Mouse (Mus musculus): ENCODE measurements around the gene Piezo1.

Gene Piezo1

DNA sequence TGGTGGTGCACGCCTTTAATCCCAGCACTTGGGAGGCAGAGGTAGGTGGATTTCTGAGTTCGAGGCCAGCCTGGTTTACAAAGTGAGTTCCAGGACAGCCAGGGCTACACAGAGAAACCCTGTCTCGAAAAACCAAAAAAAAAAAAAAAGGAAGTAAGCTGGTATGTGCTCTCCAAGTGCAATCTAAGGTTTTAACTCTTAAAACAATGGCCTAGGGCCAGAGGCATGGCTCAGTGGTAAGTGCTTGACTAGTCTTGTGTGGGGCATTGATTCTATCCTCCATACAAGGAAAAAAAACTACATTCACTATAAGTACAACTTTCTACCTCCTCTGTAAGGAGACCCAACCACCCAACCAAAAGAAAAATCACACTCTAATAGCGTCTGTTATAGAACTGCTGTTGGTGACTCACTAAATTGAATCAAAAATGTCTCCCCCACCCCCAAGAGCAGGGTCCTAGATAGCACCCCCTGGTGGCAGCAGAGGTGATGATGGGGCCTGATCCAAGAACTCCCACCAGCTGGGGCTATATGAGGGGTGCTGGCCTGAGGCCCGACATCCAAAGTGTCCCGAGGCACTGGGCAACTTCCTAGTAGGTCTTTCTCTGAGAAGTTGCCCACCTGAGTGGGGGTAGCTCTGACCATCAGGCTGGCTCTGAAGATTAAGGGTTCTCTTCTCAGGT lies 91.8 kb downstream of the Piezo1 start:
- peak; percentile 50 for DNase-seq (ENCODE audit: low read depth, low spot score)

DNA sequence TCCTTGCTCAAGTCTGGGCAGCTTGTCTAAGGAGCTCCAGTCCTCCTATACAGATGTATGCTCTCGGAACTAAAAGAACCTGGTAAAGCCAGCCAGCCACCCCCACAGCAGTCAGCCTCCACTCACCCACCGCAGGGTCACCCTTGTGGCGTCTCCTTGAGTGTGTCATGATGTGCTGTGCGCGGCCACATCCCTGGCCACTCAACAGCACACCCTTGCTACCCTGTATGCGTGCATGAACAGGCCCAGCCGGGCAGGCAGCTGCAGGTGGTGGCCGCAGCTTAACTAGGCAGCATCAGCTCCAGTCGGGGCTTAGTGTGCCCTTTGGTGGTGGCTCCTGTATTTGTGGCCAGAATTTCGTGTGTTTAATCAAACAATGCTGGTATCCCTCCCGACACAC lies 94.0 kb downstream of the Piezo1 start:
- DNase-seq (ENCODE audit: low read depth, low spot score), result no peak

DNA sequence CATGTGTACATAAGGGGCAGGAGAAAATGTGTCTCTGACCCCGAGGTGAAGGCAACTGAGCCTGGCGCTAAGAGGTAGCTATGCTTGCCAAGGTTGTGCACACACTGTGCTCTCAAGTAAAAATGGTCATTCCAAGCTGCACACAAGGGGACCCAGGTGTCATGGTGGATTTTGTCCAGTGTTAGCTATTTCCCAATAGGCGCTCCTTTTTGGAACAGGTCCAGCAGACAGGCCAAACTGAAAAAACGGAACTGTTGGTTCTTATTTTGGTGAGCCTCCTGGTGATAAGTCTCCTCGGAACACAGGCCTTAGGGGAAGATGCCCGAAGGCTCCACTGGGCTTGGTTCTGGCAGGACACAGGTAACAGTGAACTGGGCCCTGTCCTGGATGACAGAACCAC lies 96.7 kb downstream of the Piezo1 start:
- DNase-seq (ENCODE audit: low read depth, low spot score), result no peak

DNA sequence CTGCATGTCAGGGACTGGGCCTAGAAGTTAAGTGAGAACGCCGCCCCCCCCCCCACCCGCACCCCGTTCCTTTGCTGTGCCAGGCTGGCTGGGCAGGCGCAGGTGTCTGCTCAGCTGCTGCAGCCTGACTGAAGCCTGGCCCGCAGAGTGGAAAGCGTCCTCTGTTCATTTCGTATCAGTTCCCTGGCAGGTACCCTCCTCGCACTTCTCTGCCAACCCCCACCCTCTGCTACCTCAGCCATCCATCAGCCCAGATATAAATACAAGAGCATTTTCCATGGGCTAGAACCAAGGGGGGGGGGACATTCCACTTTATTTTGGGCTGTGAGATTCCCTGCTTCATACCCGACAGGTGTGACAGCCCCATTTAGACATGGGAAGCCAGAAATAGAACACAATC lies 99.0 kb downstream of the Piezo1 start:
- DNase-seq (ENCODE audit: low read depth, low spot score), result no peak

DNA sequence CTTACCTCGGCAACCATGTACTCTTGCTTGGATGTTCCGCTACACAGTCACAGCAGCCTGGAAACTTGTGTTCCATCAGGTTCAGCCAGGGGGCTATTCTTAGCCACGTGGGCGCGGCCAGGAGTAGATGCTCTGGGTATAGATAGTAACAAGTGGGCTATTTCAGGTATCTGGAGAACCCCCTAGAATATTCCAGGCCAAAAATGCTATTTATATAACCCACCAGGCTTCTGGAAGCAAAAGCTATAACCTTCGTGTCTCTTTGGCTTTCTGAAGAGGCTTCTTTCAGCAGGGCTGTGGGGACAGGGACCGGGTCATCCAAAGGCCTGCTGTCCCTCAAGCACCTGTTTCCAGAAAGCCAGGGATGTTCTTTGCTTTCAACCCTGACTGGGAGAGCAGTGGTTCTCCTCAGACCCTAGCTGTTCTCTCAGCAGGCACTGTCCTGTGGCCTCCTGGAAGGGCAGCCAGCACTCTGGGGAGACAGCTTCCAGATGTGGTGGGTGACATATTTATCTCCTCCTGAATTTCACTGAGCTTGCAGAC lies 99.9 kb downstream of the Piezo1 start:
- DNase-seq (ENCODE audit: low read depth, low spot score), result no peak

DNA sequence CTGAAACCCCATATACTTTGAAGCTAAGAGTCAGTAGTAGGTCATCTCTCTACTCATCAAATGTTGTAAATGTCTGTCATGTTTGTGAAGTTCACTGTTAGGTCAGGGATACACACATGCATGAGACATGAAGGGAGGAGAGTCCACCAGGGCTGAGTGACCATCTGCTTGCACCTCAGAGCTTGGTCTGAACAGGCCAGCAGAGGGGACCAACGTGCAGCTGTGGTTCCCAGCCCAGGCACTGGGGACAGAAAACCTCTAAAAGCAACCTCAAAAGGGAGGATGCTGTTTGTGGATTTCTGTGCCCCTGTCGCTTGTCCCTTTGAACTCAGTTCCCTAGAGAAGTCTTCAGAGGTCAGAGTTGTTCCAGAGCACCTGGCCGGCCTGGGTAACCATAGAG lies 105.9 kb downstream of the Piezo1 start:
- no peak for DNase-seq (ENCODE audit: low read depth, low spot score)

DNA sequence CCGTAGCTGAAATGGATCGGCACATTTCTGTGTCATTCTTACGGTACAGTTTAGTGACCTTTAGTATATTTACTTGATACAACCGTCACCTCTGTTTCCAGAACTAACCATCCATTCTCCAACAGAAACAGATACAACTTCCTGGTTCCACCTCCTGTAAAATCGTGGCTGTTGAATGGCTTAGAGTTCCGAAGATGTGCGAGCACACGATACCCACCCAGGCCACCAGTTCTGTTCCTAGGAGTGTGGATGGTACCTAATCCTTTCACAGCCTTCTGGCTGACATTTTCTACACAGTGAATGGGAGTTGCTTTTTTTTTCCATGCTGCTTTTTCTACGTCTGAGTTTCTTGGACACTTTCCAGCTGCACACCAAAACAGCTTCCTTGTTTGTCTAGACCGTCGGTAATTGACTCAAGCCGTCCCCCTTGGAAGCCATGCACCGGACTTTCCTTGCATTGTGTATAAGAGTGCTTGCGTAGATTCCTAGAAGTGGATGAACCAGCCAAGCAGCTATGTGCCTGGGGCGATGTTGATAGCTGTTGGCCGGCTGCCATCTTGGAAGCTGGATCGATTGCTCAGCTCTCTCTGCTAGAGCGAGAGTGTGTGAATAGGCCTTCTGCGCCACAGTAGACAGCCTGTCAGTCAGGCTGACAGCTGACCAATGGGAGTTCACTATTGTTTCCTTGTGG lies 106.9 kb downstream of the Piezo1 start:
- peak; percentile 85 for DNase-seq (ENCODE audit: low read depth, low spot score)

DNA sequence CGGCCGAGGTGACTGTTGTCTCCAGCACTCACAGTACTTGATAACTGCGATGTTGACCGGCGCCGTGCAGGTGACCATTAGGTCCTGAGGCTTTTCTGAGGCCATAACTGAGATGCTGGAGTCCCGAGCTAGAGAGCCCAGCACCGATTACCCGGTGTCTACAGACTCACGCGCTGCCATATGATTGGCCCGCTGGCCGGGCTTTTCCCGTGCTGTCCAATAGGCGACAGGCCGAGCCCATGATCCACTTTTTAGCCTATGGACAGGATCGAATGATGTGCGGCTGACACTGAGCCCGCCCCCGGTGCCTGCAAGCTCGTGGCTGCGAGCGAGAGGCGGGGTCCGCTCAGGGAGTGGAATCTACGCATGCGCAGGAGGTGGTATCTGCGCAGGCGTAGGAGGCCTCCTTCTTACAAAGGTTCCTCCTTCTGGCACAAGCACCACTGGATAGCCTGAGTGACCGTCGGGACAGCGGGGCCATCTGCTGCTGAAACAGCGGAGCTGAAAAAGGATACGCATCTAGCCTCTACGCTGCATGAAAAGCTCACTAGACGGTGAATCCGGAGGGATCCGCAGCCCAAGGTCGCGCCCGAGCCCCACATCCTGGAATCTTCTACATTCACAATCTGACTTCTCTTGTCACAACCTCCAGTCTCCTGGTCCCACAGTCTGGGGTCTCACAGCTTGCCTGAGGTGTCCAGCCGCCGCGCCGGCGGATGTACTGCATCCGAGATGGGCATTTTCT lies 107.7 kb downstream of the Piezo1 start, which contains the start of gene Mvd:
Gene Mvd, minus strand, starts transcription at position 161 of the 745 bp plus-strand sequence.
- peak; percentile 100 for DNase-seq (ENCODE audit: low read depth, low spot score)

DNA sequence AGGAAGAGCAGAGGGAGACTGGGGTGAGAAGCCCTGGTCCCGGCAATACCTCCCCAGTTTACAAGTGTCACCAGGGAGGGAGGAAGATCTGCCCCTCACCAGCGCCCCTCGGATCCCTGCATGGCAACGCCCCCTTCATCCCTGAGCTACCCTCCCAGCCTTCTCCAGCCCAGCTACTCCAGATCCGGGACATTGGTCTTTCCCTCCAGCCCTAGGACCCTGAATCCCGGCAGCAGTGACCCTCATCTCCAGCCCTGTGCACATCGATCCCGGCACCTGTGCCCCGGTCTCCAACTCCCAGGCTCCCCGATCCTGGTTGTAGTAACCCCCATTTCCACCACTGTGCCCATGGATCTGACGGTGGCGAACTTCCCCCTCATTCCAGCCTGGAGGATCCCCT lies 108.3 kb downstream of the Piezo1 start:
- DNase-seq (ENCODE audit: low read depth, low spot score), result peak; percentile 25

DNA sequence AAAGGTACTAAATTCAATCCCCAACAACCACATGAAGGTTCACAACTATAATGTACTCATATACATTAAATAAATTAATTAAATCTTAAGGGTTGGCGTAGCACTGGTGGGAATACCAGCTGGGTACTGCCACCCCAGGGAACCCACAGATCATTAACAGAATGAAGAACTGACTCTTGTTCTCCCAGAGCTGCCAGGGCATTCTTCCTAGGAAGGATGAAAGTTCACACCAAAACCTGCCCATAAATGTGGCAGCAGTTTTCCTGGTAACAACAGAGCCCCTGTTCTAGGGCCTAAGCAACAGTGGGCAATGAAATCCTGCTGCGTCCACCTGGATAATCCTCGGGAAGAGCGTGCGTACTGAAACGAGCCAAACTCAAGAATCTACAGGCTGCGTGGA lies 108.8 kb downstream of the Piezo1 start:
- DNase-seq (ENCODE audit: low read depth, low spot score), result no peak

DNA sequence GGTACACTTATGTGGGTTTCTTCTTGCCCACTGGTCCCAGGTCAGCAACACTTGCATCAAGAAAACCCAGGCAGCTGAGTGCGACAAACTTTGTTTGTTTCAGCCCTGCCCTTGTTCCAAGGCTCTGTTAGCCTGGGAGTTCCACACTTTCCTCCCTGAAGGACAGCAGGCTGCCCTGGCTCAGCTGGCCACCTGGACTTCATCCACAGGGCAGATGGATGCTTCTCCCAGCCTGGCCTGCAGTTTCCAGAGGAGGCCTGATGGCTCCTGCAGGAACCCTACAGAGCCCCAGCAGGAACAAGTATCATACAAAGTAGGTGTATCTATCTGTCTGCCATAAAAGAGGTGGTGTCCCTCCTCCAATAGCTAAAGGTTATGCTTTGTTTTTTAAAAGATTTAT lies 109.8 kb downstream of the Piezo1 start:
- no peak for DNase-seq (ENCODE audit: low read depth, low spot score)

DNA sequence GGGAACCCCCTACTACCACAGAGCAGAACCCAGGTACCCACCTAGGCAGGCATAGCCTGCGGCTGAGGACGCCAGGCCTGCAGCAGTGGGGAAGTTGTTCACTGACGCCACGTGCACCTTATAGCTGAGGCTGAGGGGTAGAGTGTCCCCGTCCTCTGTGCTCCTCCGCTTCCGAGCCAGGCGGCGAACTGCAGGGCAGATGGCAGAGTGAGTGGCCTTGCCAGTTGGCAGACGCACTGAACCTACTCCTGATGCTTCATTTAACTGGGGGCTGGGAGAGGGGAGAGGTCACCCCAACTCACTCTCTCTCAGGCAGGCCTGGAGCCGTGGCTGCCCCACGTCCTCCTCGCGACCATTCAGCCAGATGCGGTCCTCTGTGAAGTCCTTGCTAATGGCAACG lies 111.8 kb downstream of the Piezo1 start:
- DNase-seq (ENCODE audit: low read depth, low spot score), result no peak

DNA sequence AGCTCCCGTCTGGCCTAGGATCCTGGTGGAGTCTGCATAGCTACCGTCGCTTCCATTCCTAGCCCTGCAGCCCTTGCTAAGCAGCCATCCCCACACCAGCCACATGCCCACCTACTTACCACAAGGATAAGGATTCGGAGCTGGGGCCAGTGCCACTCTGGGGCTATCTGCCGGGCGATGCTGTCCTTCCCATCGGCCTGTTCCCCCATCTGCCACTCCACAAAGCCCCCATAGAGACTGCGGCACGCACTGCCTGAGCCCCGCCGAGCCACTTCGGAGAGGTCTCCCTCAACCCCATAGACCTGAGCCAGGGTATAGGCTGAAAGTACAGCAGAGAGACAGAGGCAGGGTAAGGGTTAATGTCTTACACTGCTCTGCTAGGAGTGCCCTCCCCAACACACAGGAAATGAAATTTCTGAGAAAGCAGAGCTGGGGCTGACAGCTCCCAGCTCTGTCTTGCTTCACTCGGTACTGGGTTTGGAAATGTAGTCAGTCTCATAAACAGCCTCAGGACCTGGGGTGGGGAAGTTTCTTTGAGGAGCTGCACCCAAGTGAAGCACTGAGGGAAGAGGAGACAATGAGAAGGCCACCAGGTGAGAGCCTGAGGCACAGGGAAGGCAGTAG lies 113.3 kb downstream of the Piezo1 start:
- peak; percentile 49 for DNase-seq (ENCODE audit: low read depth, low spot score)

DNA sequence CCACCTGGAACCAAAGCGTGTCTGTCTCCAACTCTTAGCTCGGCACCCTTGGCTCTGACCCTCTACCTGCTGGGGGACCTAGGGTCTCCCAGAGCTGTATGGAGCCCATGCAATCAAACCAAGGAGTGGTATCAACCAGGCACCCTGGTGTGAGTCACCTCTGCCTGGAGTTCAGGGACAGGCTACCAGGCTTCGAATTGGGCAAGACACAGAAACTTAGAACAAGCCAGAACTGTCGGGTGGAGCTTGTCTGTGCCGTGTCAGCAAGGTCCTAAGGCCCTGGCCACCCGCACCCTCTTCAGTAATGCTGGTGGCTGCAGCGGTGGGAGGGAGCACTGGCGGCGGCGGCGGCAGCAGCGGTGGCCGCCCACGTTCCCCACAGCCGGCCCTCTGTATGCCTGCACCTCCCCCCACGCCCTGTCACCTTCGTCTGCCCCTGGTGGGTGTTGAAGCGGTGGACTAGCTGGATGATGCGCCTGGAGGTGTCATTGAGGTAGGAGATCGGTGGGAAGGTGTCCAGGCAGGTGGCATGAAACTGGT lies 114.5 kb downstream of the Piezo1 start:
- DNase-seq (ENCODE audit: low read depth, low spot score), result peak; percentile 52

DNA sequence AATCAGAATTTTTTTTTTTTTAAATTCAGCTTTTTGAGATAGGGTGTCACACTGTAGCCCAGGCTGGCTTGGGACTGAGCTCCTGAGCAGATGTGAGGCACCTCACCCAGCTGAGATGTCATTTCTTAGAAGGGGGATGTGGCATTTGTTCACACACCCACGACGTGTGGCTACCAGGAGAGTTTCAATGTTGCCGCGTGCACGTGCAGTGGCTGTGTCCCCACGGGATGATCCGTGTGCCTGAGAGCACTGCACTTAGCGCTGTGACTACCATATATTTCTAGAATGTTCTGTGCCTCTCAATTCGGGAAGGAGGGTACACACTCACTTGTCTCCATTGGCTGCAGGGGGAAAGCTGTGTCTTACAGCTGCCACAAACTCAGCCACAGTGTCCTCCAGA lies 115.0 kb downstream of the Piezo1 start:
- peak; percentile 44 for DNase-seq (ENCODE audit: low read depth, low spot score)

DNA sequence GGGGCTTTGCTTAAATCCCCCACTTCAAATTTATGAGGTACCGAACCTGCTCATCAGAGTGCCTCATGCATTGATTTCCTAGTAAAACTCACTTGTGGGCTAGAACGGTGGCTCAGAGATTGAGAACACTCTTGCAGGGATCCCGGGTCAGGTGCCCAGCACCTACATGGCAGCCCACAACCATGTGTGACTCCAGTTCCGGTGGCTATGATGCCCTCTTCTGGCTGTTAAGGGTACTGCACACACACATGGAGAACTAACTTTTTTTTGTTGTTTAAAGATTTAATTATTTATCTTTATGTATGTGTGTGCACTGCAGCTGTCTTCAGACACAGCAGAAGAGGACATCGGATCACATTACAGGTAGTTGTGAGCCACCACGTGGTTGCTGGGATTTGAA lies 115.8 kb downstream of the Piezo1 start:
- peak; percentile 35 for DNase-seq (ENCODE audit: low read depth, low spot score)

DNA sequence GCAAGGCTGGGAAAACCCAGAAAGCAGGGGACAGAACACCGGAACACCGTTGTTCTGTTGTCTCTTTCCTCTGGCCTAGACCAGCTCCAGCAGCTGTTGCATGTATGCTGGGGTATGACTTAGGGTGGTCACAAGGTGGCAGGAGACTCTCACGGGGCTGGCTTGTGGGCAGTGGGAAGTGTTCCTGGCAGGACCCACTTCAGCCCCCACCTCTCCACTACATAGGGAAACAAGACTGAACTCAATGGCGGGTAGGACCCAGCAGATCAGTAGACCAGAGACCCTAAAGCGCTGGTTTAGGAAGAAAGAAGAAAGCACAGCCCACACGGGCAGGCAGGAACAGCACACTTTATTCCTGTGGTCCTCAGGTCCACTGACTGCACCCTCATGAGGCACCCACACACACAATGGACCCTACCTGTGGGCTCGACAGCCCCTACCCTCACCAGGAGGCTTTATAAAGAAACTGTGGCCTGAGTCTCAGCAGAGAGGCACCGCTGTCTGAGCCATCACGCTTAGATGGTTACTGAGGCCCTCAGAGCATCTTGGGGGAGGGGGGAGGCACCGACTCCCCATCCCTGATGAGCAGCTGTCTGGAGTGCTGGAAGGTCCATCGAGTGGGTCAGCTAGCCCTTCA lies 117.7 kb downstream of the Piezo1 start:
- DNase-seq (ENCODE audit: low read depth, low spot score), result no peak

DNA sequence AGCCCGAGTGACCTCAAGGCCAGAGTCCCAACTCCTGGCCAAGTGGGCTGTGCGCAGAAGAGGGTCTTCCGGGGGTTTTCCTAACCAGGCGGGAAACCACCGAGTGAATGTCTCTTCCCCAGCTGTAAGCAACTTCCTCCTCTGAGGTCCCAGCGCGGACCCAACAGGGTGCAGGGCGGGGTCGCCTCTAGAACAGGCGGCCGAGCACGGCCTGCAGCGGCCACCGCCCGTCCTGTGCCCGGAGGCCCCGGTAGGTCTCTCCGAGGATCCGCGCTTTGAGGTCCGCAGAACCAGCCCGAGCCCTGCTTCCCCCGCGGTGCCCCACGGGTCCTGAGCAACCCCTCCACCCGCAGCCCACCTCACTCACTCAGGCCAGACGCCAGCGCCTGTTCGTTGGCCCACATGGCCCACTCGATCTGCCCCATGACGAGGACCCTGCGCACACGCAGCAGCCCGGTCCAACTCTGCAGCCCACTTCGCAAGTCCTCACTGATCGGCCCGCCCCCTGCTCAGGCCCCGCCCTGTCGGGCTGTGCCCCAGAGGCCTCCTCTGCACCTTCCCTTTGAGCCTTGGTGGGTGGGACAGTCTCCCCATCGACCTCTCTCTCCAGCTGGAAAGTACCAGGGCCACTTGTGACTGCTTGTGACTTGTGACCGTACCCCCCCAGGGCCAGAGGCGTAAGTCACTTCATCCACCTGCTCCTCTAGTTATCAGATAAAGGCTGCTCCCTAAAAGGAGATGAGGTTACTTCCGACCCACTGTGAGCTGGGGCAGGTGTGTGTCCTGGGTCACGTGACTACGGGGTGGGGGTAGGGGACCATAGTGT lies 118.5 kb downstream of the Piezo1 start, which contains the start of gene Cyba:
Gene Cyba, minus strand, starts transcription at position 488 of the 826 bp plus-strand sequence.
- DNase-seq (ENCODE audit: low read depth, low spot score), result peak; percentile 89
